8 mouse cellular contexts compared by ENCODE assay signal in genomic region chr17:88627150-88627549, GRCm38 (mm10). TPM values are rescaled to one million over a fixed set of nuclear protein-coding genes. Genes with fewer than 3 reads are reported as not detected.
DNase-seq lines count a peak whose midpoint lies in the region; ATAC-seq and TF ChIP-seq lines count a peak whose summit lies in the region.

No protein-coding gene starts in this region.

- no peak overlapping the region for H3K4me2 ChIP-seq in hindbrain, embryonic 13.5 days
- no peak overlapping the region for H3K4me2 ChIP-seq in hindbrain, embryonic 14.5 days (replicated peaks)
- H3K4me2 ChIP-seq in heart, embryonic 12.5 days, result peak overlapping the region; percentile 53

- WGBS in hindbrain, embryonic 13.5 days, result 76% methylated on average over 7 of the region's 7 CpGs
- 85% methylated on average over 7 of the region's 7 CpGs for WGBS in hindbrain, embryonic 14.5 days
- 64% methylated on average over 7 of the region's 7 CpGs for WGBS in heart, embryonic 12.5 days
- WGBS in small intestine, adult 2 months, result 12% methylated on average over 7 of the region's 7 CpGs

- no peak for DNase-seq in hindbrain, embryonic 14.5 days (ENCODE audit: low spot score)
- DNase-seq in kidney, postnatal 25 days, result peak; percentile 55 to 82
- DNase-seq in layer of hippocampus, adult 11-12 months (ENCODE audit: low spot score), result no peak
- no peak for DNase-seq in layer of hippocampus, postnatal 36 days
- no peak for DNase-seq in right cerebral cortex, adult 18-20 months

- no peaks in the 10 kb centered on the region for H3K36me3 ChIP-seq in hindbrain, embryonic 13.5 days
- no peaks in the 10 kb centered on the region for H3K36me3 ChIP-seq in hindbrain, embryonic 14.5 days (replicated peaks; ENCODE audit: control insufficient read depth, insufficient read depth)
- H3K36me3 ChIP-seq in heart, embryonic 12.5 days, result peaks cover 10% of the 10 kb centered on the region
- H3K36me3 ChIP-seq in small intestine, adult 2 months (ENCODE audit: control insufficient read depth, insufficient read depth, low read length), result no peaks in the 10 kb centered on the region

- TF ChIP-seq CTCF in small intestine, adult 2 months (IDR thresholded peaks at IDR 0.05; ENCODE audit: extremely low read depth, insufficient read length, insufficient replicate concordance, low read depth, low read length), result no peak

- H3K9ac ChIP-seq in hindbrain, embryonic 13.5 days, result no peak overlapping the region
- no peak overlapping the region for H3K9ac ChIP-seq in hindbrain, embryonic 14.5 days
- H3K9ac ChIP-seq in heart, embryonic 12.5 days, result no peak overlapping the region

- no peak overlapping the region for H3K4me3 ChIP-seq in hindbrain, embryonic 13.5 days
- H3K4me3 ChIP-seq in hindbrain, embryonic 14.5 days (replicated peaks; ENCODE audit: low read length), result no peak overlapping the region
- H3K4me3 ChIP-seq in heart, embryonic 12.5 days, result peak overlapping the region; percentile 33
- peak overlapping the region; percentile 23 for H3K4me3 ChIP-seq in small intestine, adult 2 months (ENCODE audit: low read depth, low read length)

- no peaks in the 10 kb centered on the region for H3K9me3 ChIP-seq in hindbrain, embryonic 13.5 days
- no peaks in the 10 kb centered on the region for H3K9me3 ChIP-seq in hindbrain, embryonic 14.5 days (ENCODE audit: control insufficient read depth, low read length)
- H3K9me3 ChIP-seq in heart, embryonic 12.5 days (replicated peaks), result peaks cover 2% of the 10 kb centered on the region; the same call in 1 of the 2 replicates

- 0 out of 2 replicates have a peak overlapping the region, but pooled peaks have one; percentile 30 for H3K27ac ChIP-seq in hindbrain, embryonic 13.5 days
- no peak overlapping the region for H3K27ac ChIP-seq in hindbrain, embryonic 14.5 days
- H3K27ac ChIP-seq in heart, embryonic 12.5 days (ENCODE audit: poor library complexity, severe bottlenecking), result peak overlapping the region; percentile 95
- H3K27ac ChIP-seq in small intestine, adult 2 months (ENCODE audit: insufficient read depth, low read depth, low read length), result peak overlapping the region; percentile 87

- peaks cover 33% of the 10 kb centered on the region for H3K4me1 ChIP-seq in hindbrain, embryonic 13.5 days (replicated peaks)
- H3K4me1 ChIP-seq in hindbrain, embryonic 14.5 days (replicated peaks; ENCODE audit: control insufficient read depth, insufficient read depth, low read length), result peaks cover 7% of the 10 kb centered on the region; the same call in 1 of the 2 replicates
- H3K4me1 ChIP-seq in heart, embryonic 12.5 days (replicated peaks), result peaks cover 62% of the 10 kb centered on the region
- peaks cover 31% of the 10 kb centered on the region for H3K4me1 ChIP-seq in small intestine, adult 2 months (ENCODE audit: control insufficient read depth, insufficient read depth, insufficient read length, low read length)

- no peak for TF ChIP-seq POLR2A in small intestine, adult 2 months (IDR thresholded peaks at IDR 0.05; ENCODE audit: low read depth, low read length)

- H3K27me3 ChIP-seq in hindbrain, embryonic 13.5 days, result no peaks in the 10 kb centered on the region
- H3K27me3 ChIP-seq in hindbrain, embryonic 14.5 days (ENCODE audit: control insufficient read depth, insufficient read depth, low read length), result no peaks in the 10 kb centered on the region
- no peaks in the 10 kb centered on the region for H3K27me3 ChIP-seq in heart, embryonic 12.5 days (replicated peaks)
- H3K27me3 ChIP-seq in small intestine, adult 2 months (ENCODE audit: control insufficient read depth, insufficient read depth, low read length), result no peaks in the 10 kb centered on the region

- no peak for ATAC-seq in hindbrain, embryonic 13.5 days (ENCODE audit: low FRiP score)
- no peak for ATAC-seq in hindbrain, embryonic 14.5 days (ENCODE audit: low FRiP score)
- no peak for ATAC-seq in heart, embryonic 12.5 days (ENCODE audit: insufficient number of reproducible peaks, low FRiP score)

RNA-seq across cellular contexts. Expression of gene Ston1, which starts 29.7 kb away (rescaled TPM):
- 2.0 and 2.6 TPM in 2 replicates for polyA plus RNA-seq in hindbrain, embryonic 13.5 days (2015; fragmentation: Nextera tagmentation; extraction: Ambion mirVana)
- 2.3 and 3.4 TPM in 2 replicates for polyA plus RNA-seq in hindbrain, embryonic 14.5 days (2014; fragmentation: Nextera tagmentation; extraction: Ambion mirVana)
- polyA plus RNA-seq in heart, embryonic 12.5 days (2016; fragmentation: Nextera tagmentation; extraction: Ambion mirVana), result 5.4 and 8.4 TPM in 2 replicates
- 2.3 and 5.4 TPM in 2 replicates for polyA plus RNA-seq in small intestine, adult 2 months (2012; rRNA removed)
- 10 to 100 TPM in 1 of 2 experiments, 1 to 10 TPM in 1; 8.8 to 11.0 TPM for total RNA-seq in layer of hippocampus, postnatal 36 days (2021)

RNA-seq across cellular contexts. Expression of gene Gtf2a1l, which starts 41.3 kb away (rescaled TPM):
- polyA plus RNA-seq in hindbrain, embryonic 13.5 days (2015; fragmentation: Nextera tagmentation; extraction: Ambion mirVana), result 0.12 and 0.14 TPM in 2 replicates
- polyA plus RNA-seq in hindbrain, embryonic 14.5 days (2014; fragmentation: Nextera tagmentation; extraction: Ambion mirVana), result 0.27 and 0.30 TPM in 2 replicates
- 0.17 and 0.20 TPM in 2 replicates for polyA plus RNA-seq in heart, embryonic 12.5 days (2016; fragmentation: Nextera tagmentation; extraction: Ambion mirVana)
- polyA plus RNA-seq in small intestine, adult 2 months (2012; rRNA removed), result not detected in 2 replicates
- not detected for total RNA-seq in layer of hippocampus, postnatal 36 days (2021)

Comparison
In these comparisons a context has a peak if more than half of its experiments do, and no peak if none do; other contexts are left out.
1. H3K4me3 ChIP-seq: peak in heart, embryonic 12.5 days (single experiment) and small intestine, adult 2 months (single experiment); none in hindbrain, embryonic 13.5 days (single experiment) and hindbrain, embryonic 14.5 days (single experiment).
2. DNase-seq: peak in kidney, postnatal 25 days (2 of 2); none in hindbrain, embryonic 14.5 days (single experiment), layer of hippocampus, adult 11-12 months (single experiment), layer of hippocampus, postnatal 36 days (0 of 2) and right cerebral cortex, adult 18-20 months (single experiment).